Mouse (Mus musculus) kidney, adult 2 months (tissue): Measurements from ENCODE around the gene Hcrtr1.

Experiments
- CTCF ChIP-seq: fragments of 200-500 bp; conservative IDR thresholded peaks from 2 replicates; pipeline ENCODE4 v1.5.1; 2011; ENCODE audit warnings: low read depth, mild to moderate bottlenecking, control low read depth, low read length, moderate library complexity, mixed read lengths; ENCODE audit not compliant: insufficient read depth, insufficient read length
- POLR2A ChIP-seq: fragments of 200-500 bp; IDR thresholded peaks from one replicate; pipeline ENCODE4 v1.6.1; 2011; ENCODE audit warnings: low read depth, low read length, control low read depth

DNA sequence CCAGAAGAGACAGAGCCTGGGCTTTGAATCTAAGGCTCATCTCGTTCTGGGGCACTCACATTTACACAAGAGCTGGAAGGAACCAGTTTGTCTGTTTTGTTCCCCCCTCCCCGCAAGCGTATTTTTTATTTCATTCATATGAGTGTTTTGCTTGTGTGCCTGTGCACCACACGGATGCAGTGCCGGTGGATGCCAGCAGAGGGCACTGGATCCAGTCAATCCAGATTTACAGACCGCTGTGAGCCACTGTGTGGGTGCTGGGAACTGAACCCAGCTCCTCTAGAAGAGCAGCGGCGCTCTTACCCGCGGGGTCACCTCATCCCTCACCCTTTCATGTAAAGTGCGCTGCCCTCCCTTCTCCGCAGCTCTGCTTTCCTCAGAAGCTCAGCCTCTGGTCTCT is 35.5 kb downstream of the Hcrtr1 start:
- TF ChIP-seq POLR2A: no peak
- TF ChIP-seq CTCF: 0 out of 2 replicates have a peak, but pooled peaks have one; percentile 22
